Mouse (Mus musculus) fibroblast of lung, adult 2 months (primary cell): ENCODE measurements around the gene Haspin.
"Not testable (repeated sequence)": the region's sequence is repeated elsewhere in the genome, so short reads cannot be mapped to it uniquely, and the experiment has no call there.

Source experiments
- DNase-seq: peaks from one replicate; pipeline ENCODE4 v3.0.0-alpha.2; 2011; ENCODE audit warnings: low read depth

The Haspin gene

DNA sequence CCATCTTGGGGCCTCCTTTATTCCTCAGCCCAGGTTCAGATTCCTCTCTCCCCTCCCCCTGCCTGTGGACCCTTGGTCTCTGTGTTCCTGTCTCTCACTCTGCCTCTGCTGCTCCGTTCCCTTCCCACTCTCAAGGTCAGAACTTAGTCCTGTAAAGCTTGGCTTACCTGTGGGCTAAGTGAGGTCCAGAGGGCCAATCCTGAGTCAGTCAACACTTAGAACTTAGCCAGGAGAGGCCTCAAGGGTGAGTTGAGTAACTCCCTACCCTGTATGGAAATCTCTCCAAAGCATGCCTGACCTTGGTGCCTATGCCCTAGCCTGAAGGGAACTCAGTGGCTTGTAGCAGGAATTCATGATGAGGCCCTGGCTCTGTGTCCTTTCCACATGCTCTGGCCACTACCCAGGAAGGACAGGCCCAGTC, 6.2 kb upstream of the Haspin start:
- DNase-seq, result no peak

GRCm38 (mm10) chr11:73137116-73137515, 978 bp downstream of the Haspin start:
- DNase-seq, result no peak

DNA sequence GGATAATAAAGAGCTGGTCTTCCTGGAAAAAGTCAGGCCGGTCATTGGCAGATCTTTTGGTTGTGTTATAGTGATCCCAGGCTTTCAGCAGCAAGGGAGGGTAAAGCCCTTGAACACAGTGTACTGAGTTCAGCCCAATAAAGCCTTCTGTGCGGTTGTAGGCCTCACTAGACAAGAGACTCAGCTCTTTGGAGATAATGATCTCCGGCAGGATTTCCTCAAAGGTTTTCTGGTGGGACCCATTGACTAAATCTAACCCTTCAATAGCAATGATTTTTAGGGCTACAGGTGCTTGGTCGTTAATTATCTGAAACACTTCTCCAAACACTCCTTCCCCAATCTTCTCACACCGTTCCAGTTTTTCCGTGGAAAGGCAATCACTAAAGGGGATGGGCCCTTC, 1.5 kb downstream of the Haspin start:
- DNase-seq, result no peak

- no peak for DNase-seq
Measured at GRCm38 (mm10) chr11:73134222-73134621, 3.9 kb downstream of the Haspin start.

DNA sequence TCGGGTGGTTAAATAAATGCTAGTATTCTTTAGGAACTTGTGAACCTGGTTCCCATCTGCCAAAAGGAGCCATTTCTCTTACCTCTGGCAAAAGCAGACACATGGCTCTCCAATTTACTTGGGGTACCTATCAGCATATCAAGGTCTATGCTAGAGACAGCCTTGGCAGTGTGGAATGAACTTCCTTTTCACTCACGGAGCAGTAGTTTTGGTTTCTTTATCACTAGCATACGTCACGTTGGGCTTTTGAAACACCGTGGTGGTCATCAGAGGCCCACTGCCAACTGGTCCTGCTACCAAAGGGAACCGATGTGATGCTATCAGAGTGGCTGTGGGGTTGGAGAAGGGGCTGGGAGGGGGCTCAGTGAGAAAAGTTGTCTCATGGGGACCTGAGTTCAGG, 5.1 kb downstream of the Haspin start:
- no peak for DNase-seq

GRCm38 (mm10) chr11:73131020-73131419, 7.1 kb downstream of the Haspin start:
- no peak for DNase-seq

GRCm38 (mm10) chr11:73126495-73126894, 11.6 kb downstream of the Haspin start:
- no peak for DNase-seq

GRCm38 (mm10) chr11:73111414-73111813, 26.7 kb downstream of the Haspin start:
- no peak for DNase-seq

DNA sequence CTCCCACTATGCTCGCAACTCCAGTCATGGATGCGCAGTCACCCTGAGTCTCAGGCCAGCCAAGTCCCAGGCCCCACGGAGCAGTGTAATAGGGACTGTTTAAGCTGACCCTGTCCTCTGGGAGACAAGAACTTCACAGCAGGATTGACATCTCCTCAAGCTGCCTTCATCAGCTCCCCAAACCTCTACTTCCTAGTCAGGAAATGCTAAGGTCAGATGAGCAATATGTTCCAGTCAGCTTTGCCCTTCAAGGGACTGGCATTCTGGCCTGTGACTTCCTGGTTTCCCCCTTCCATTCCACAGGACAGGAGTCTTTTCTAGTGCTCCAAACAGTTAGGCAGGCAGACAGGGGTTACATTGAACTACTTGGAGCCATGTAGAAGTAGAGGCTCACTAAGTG, 28.2 kb downstream of the Haspin start:
- DNase-seq, result no peak

GRCm38 (mm10) chr11:73108898-73109625, 29.0 kb downstream of the Haspin start:
- no peak for DNase-seq

- DNase-seq, result no peak
Measured at GRCm38 (mm10) chr11:73108195-73108897, 29.7 kb downstream of the Haspin start.

- not testable (repeated sequence) for DNase-seq
Measured at GRCm38 (mm10) chr11:73107358-73107757, 30.7 kb downstream of the Haspin start.

DNA sequence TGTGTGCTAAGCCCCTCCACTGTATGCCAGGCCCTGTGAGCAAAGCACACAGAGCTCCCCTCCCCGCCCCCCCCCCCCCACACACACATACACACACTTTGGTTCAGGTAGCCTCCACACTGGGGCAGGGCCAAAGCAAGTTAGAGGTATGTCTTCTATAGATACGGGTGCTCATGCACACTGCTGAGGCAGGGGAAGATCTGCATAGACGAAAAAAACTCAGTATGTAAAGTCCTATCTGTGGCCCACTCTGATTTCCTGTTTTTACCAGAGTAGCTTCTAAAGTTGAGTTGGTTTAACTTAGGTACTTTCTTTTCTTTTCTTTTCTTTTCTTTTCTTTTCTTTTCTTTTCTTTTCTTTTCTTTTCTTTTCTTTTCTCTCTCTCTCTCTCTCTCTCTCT, 32.8 kb downstream of the Haspin start:
- DNase-seq, result no peak

DNA sequence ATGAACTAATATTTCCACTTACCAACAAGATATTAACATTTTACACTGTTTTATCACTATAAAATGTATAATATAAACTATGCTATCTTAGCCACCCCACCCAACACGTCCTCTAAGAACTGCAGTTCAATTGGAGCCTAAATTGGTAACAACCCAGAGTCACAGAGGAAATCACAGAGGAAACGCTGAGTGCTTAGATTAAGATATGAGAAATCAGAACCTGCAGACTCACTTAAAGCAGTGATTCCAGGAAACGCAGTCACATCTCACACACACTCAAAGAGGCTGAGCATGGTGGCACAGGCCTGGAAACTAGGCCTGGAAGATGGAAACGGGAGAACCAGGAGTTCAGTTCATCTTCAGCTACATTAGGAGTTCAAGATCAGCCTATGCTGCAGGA, 36.8 kb downstream of the Haspin start:
- no peak for DNase-seq

GRCm38 (mm10) chr11:73099976-73100750, 37.9 kb downstream of the Haspin start:
- no peak for DNase-seq

- DNase-seq, result no peak
Measured at GRCm38 (mm10) chr11:73098860-73099259, 39.2 kb downstream of the Haspin start.

- DNase-seq, result no peak
Measured at GRCm38 (mm10) chr11:73094231-73094995, 43.7 kb downstream of the Haspin start.

DNA sequence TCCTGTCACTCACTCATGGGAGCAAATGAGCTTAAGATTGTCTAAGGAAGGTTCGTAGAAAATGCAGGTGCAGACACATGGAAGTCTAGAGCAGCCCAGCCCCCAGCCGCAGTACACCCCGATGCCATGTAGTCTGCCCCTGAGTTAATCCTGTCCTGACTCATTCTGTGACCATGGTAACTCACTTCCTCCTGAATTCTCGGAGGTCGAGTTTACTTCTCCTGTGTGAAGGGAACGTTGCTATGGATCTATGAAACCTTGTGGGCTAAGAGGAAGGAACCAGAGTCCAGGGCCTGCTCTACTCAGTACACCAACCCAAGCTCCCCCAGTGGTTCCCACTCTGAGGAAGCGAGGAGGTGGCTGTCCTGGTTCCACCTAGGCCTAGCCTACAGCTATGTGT, 45.2 kb downstream of the Haspin start:
- DNase-seq, result no peak

DNA sequence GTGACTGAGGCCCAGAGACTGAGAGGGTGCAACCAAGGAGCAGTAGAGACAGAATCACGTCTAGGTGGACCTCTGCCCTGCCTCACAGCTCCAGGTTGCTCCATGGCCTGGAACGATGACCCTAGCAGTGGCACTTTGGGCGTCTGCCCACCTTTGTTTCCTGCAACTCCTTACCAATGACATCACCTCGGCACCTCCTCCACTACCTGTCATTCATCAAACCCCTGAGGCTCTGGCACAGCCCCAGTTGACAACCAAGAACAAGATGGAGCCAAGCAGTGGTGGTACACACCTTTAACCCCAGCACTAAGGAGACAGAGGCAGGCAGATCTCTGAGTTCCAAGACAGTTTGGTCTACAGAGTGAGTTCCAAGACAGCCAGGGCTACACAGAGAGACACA, 46.0 kb downstream of the Haspin start:
- DNase-seq, result no peak

GRCm38 (mm10) chr11:73090826-73091225, 47.3 kb downstream of the Haspin start:
- DNase-seq, result no peak

- no peak for DNase-seq
Measured at GRCm38 (mm10) chr11:73090283-73090682, 47.8 kb downstream of the Haspin start, which contains the start of gene Itgae. Gene Itgae, plus strand, starts transcription at chr11:73090583.
